Mouse (Mus musculus) MEL (cell line): ENCODE results near the gene Plekhm3. TPM values are rescaled to one million over a fixed set of nuclear protein-coding genes. Genes with fewer than 3 reads are reported as not detected.

Source experiments
- DNase-seq: peaks from one replicate; pipeline ENCODE4 v3.0.0; 2011; ENCODE audit warnings: low read depth, low spot score
- H3K27ac ChIP-seq: 2 replicates; pipeline ENCODE4 v1.5.1; 2012; ENCODE audit warnings: low read depth, mild to moderate bottlenecking, control low read depth, low read length, moderate library complexity; ENCODE audit not compliant: control insufficient read depth
- H3K27me3 ChIP-seq, 2 experiments: fragments of 150-350 bp in 1 of 2; sonication (generic) in 1 of 2; 2 replicates each; pipeline ENCODE4 v1.6.1; 2012; ENCODE audit warnings: low read length in 2 of 2, mild to moderate bottlenecking in 2 of 2, improper control_type of control experiment in 1 of 2, moderate library complexity in 1 of 2; ENCODE audit not compliant: insufficient read depth in 2 of 2, control insufficient read depth in 1 of 2
- H3K36me3 ChIP-seq, 2 experiments: 2 replicates each; pipeline ENCODE4 v1.6.1; 2012 to 2014; ENCODE audit warnings: low read length in 2 of 2, improper control_type of control experiment in 1 of 2, inconsistent platforms in 1 of 2, mild to moderate bottlenecking in 1 of 2; ENCODE audit not compliant: insufficient read depth in 2 of 2, control insufficient read depth in 1 of 2
- H3K4me1 ChIP-seq, 2 experiments: fragments of 150-350 bp in 1 of 2; sonication (generic) in 1 of 2; 2 replicates each; pipeline ENCODE4 v1.6.1; 2012; ENCODE audit warnings: low read length in 2 of 2, improper control_type of control experiment in 1 of 2, mild to moderate bottlenecking in 1 of 2; ENCODE audit not compliant: insufficient read depth in 2 of 2, control insufficient read depth in 1 of 2
- H3K4me3 ChIP-seq, 2 experiments: fragments of 150-350 bp in 1 of 2; sonication (generic) in 1 of 2; 2 replicates each; pipeline ENCODE4 v1.5.1; 2012; ENCODE audit warnings: low read depth in 2 of 2, low read length in 2 of 2, mild to moderate bottlenecking in 2 of 2, moderate library complexity in 2 of 2, control low read depth in 1 of 2, improper control_type of control experiment in 1 of 2; ENCODE audit not compliant: control insufficient read depth in 1 of 2, insufficient read depth in 1 of 2
- H3K79me2 ChIP-seq: 2 replicates; pipeline ENCODE4 v1.6.1; 2012; ENCODE audit warnings: mild to moderate bottlenecking, low read length, moderate library complexity; ENCODE audit not compliant: control insufficient read depth, poor library complexity, insufficient read depth
- H3K9ac ChIP-seq: 2 replicates; pipeline ENCODE4 v1.6.1; 2012; ENCODE audit warnings: low read depth, mild to moderate bottlenecking, control low read depth, low read length, moderate library complexity; ENCODE audit not compliant: control insufficient read depth, poor library complexity, severe bottlenecking
- H3K9me3 ChIP-seq: fragments of 150-350 bp; sonication (generic); replicated peaks from 2 replicates; pipeline ENCODE4 v1.6.1; 2012; ENCODE audit warnings: mild to moderate bottlenecking, low read length, improper control_type of control experiment, moderate library complexity; ENCODE audit not compliant: insufficient read depth
- BHLHE40 ChIP-seq: IDR thresholded peaks from 2 replicates; pipeline ENCODE4 v1.6.1; 2012; ENCODE audit warnings: low read depth, mild to moderate bottlenecking, inconsistent platforms, low read length, improper control_type of control experiment, borderline replicate concordance
- CHD2 ChIP-seq: IDR thresholded peaks from 2 replicates; pipeline ENCODE4 v1.6.1; 2011; ENCODE audit warnings: low read length, improper control_type of control experiment
- ELF1 ChIP-seq: IDR thresholded peaks from 2 replicates; pipeline ENCODE4 v1.6.1; 2014; ENCODE audit warnings: low read depth, mild to moderate bottlenecking, inconsistent platforms, low read length, improper control_type of control experiment, moderate library complexity
- EP300 ChIP-seq, 2 experiments: IDR thresholded peaks; 2 replicates each; pipeline ENCODE4 v1.6.1; 2011; ENCODE audit warnings: improper control_type of control experiment in 2 of 2, low read length in 2 of 2, low read depth in 1 of 2, mild to moderate bottlenecking in 1 of 2
- GATA1 ChIP-seq: IDR thresholded peaks from 2 replicates; pipeline ENCODE4 v1.6.1; 2011; ENCODE audit warnings: low read depth, low read length, improper control_type of control experiment
- MAX ChIP-seq: IDR thresholded peaks from 2 replicates; pipeline ENCODE4 v1.6.1; 2011; ENCODE audit warnings: low read length, improper control_type of control experiment
- MYC ChIP-seq: IDR thresholded peaks from 2 replicates; pipeline ENCODE4 v1.6.1; 2011; ENCODE audit warnings: low read depth, mild to moderate bottlenecking, low read length, improper control_type of control experiment, moderate library complexity
- NRF1 ChIP-seq: IDR thresholded peaks from 2 replicates; pipeline ENCODE4 v1.6.1; 2014; ENCODE audit warnings: low read depth, mild to moderate bottlenecking, inconsistent platforms, low read length, improper control_type of control experiment, moderate library complexity; ENCODE audit not compliant: poor library complexity, insufficient read depth, severe bottlenecking
- POLR2AphosphoS5 ChIP-seq: IDR thresholded peaks from 2 replicates; pipeline ENCODE4 v1.6.1; 2012; ENCODE audit warnings: low read depth, borderline replicate concordance, mild to moderate bottlenecking, inconsistent platforms, low read length, moderate library complexity, mixed read lengths
- RCOR1 ChIP-seq: IDR thresholded peaks from 2 replicates; pipeline ENCODE4 v1.6.1; 2012; ENCODE audit warnings: low read depth, mild to moderate bottlenecking, inconsistent platforms, low read length, improper control_type of control experiment
- SMC3 ChIP-seq: IDR thresholded peaks from 2 replicates; pipeline ENCODE4 v1.6.1; 2011; ENCODE audit warnings: low read depth, low read length, improper control_type of control experiment
- ZMIZ1 ChIP-seq: IDR thresholded peaks from 2 replicates; pipeline ENCODE4 v1.6.1; 2012; ENCODE audit warnings: low read depth, mild to moderate bottlenecking, inconsistent platforms, low read length, improper control_type of control experiment, moderate library complexity
- polyA plus RNA-seq, 2 experiments: library from polyadenylated mRNA; stranded (reverse) in 1 of 2; unstranded in 1 of 2; fragments of >175 nt in 1 of 2; fragments of >200 nt in 1 of 2; gene quantifications; 2 replicates each; pipeline versions ENCODE4 v1.2.1 to v1.2.4; 2012; ENCODE audit warnings: low replicate concordance in 2 of 2, low read depth in 1 of 2; ENCODE audit not compliant: insufficient read length in 2 of 2, insufficient read depth in 1 of 2, missing spikeins in 1 of 2
- total RNA-seq: library from RNA; depleted of rRNA; stranded (reverse); fragments of 300-350 nt; gene quantifications from 2 replicates; pipeline ENCODE4 v1.2.3, GENCODE M21; 2012

Plekhm3 gene
- total and polyA plus RNA-seq, 3 experiments, result 1.8 to 2.0 TPM; not detected in 1

GRCm38 (mm10) chr1:64867684-64868083 lies 88.9 kb downstream of the Plekhm3 start:
- DNase-seq, result no peak
- Histone ChIP-seq H3K4me1 (peaks cover 0 to 4% of the 10 kb centered on the region in 2 experiments; a peak in 2 of 4 replicates), H3K9ac (no peak overlapping the region), H3K79me2 (no peaks in the 10 kb centered on the region), H3K27me3 (no peaks in the 10 kb centered on the region), H3K27ac (no peak overlapping the region), H3K9me3 (no peaks in the 10 kb centered on the region), H3K4me3 (no peak overlapping the region), H3K36me3 (peaks cover 0 to 10% of the 10 kb centered on the region in 2 experiments; a peak in 2 of 4 replicates)
- TF ChIP-seq SMC3, result no peak

GRCm38 (mm10) chr1:64866140-64866539 lies 90.5 kb downstream of the Plekhm3 start:
- H3K27me3 ChIP-seq, result no peaks in the 10 kb centered on the region
- DNase-seq, result peak; percentile 32

GRCm38 (mm10) chr1:64860235-64860920 lies 96.2 kb downstream of the Plekhm3 start:
- Histone ChIP-seq H3K79me2 (no peaks in the 10 kb centered on the region), H3K27ac (no peak overlapping the region), H3K27me3 (no peaks in the 10 kb centered on the region), H3K9ac (no peak overlapping the region), H3K4me3 (no peak overlapping the region), H3K36me3 (no peaks in the 10 kb centered on the region), H3K9me3 (no peaks in the 10 kb centered on the region), H3K4me1 (no peaks in the 10 kb centered on the region)
- TF ChIP-seq ZMIZ1 (no peak), RCOR1 (no peak), POLR2AphosphoS5 (no peak), SMC3 (no peak), CHD2 (no peak), MAX (no peak), NRF1 (no peak)
- no peak for DNase-seq

More at GRCm38 (mm10) chr1:64866140-64866539, 90.5 kb downstream of the Plekhm3 start:
- Histone ChIP-seq H3K79me2 (no peaks in the 10 kb centered on the region), H3K9me3 (no peaks in the 10 kb centered on the region), H3K27ac (no peak overlapping the region; the same call in 1 of the 2 replicates), H3K36me3 (peaks cover 0 to 10% of the 10 kb centered on the region in 2 experiments; a peak in 2 of 4 replicates), H3K4me3 (no peak overlapping the region), H3K9ac (no peak overlapping the region), H3K4me1 (peaks cover 0 to 4% of the 10 kb centered on the region in 2 experiments; a peak in 2 of 4 replicates)
- TF ChIP-seq GATA1 (0 out of 2 replicates have a peak, but pooled peaks have one; percentile 53), BHLHE40 (no peak), ELF1 (no peak), MYC (no peak), EP300 (IDR thresholded peaks at IDR 0.05; ENCODE audit: low read depth in 1 of 2, low read length in 2 of 2) (peak in 1 of 2 experiments; percentile 67; a peak in 2 of 4 replicates)
